In the genomic region with DNA sequence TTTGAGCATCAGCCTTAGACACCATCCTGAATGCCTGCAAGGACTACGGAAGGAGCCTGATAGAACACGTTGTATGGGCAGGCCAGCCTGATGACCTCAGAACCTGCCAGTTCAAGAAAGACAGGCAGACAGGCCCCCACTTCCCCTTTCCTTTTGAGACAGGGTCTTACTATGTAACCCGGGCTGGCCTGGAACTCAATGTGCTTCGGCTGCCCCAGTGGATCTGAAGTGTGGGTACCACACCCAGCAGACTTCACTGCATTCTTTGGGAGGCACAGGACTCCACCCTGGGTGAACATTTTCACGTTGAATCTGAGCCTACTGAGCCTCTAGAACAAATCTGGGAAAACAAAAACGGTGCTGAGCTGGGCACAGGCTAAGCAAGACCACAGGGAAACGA, we compare ENCODE assay signal across 22 mouse cellular contexts. TPM values are rescaled to one million over a fixed set of nuclear protein-coding genes. Genes with fewer than 3 reads are reported as not detected.
A peak's percentile ranks its signal among the peaks of the same experiment; 100 is the strongest.
DNase-seq lines count a peak whose midpoint lies in the region; ATAC-seq and TF ChIP-seq lines count a peak whose summit lies in the region.
"Had no signal": no experiment of that assay in that cellular context is flagged by ENCODE, and none has a peak within 500 bp of the region (broad histone marks: within the 10 kb centered on the region; RNA-seq: fewer than 3 reads in every experiment).

No protein-coding gene starts in this region.

- H3K9me3 ChIP-seq in CH12.LX (replicated peaks; ENCODE audit: low read length) = no peaks in the 10 kb centered on the region
- H3K9me3 ChIP-seq: embryonic facial prominence, embryonic 15.5 days; forebrain, embryonic 15.5 days; heart, embryonic 13.5 days; hindbrain, embryonic 15.5 days had no signal

- H3K36me3 ChIP-seq in kidney, adult 2 months (ENCODE audit: control insufficient read depth, insufficient read depth, low read length) = no peaks in the 10 kb centered on the region
- H3K36me3 ChIP-seq in CH12.LX (replicated peaks in 1 of 2; ENCODE audit: control insufficient read depth in 1 of 2, insufficient read depth in 1 of 2, low read length in 1 of 2) = peaks cover 0 to 36% of the 10 kb centered on the region in 2 experiments

- TF ChIP-seq CTCF in kidney, adult 2 months (conservative IDR thresholded peaks at IDR 0.05; ENCODE audit: insufficient read depth, insufficient read length, low read depth, low read length) = no peak
- TF ChIP-seq CTCF in CH12.LX (conservative IDR thresholded peaks at IDR 0.05 in 1 of 2, IDR thresholded peaks at IDR 0.05 in 1 of 2; ENCODE audit: low read depth in 2 of 2, low read length in 2 of 2) = no peak

- 63% methylated on average over 7 of the region's 7 CpGs for WGBS in kidney, adult 2 months

- H3K4me3 ChIP-seq in kidney, adult 2 months (ENCODE audit: insufficient read depth, low read depth, low read length) = no peak overlapping the region
- H3K4me3 ChIP-seq in CH12.LX (replicated peaks in 1 of 3; ENCODE audit: low read depth in 2 of 3, low read length in 2 of 3, poor library complexity in 1 of 3) = no peak overlapping the region
- H3K4me3 ChIP-seq: embryonic facial prominence, embryonic 15.5 days; forebrain, embryonic 15.5 days; heart, embryonic 13.5 days; hindbrain, embryonic 15.5 days had no signal

- no peak for DNase-seq in kidney, adult 2 months
- DNase-seq in kidney, postnatal 14 days = no peak
- DNase-seq in A20 (ENCODE audit: low read depth, low spot score) (peak; percentile 44), CH12.LX (ENCODE audit: extremely low read depth) (peak; percentile 40)
- DNase-seq in frontal cortex, postnatal 10 days (ENCODE audit: low spot score in 2 of 2) = no peak
- DNase-seq: adrenal gland, adult 2 months; adrenal gland, postnatal 25 days; B cell, adult 2 months; cerebellum, adult 2 months; cerebellum, postnatal 10 days; embryo, embryonic 11 days; heart, postnatal 36 days had no signal

- 0 out of 2 replicates have a peak, but pooled peaks have one; percentile 14 for ATAC-seq in monocyte, adult 5-6 weeks (replicated peaks; ENCODE audit: insufficient number of reproducible peaks, low FRiP score, low TSS enrichment, poor library complexity, severe bottlenecking)
- ATAC-seq in erythroblast, adult 5-6 weeks (replicated peaks; ENCODE audit: low FRiP score, poor library complexity, severe bottlenecking) = no peak
- ATAC-seq: CD4-positive, CD25-positive, alpha-beta regulatory T cell, adult 4 months; forebrain, embryonic 15.5 days; intestine, embryonic 16.5 days had no signal

- dilution Hi-C loops in CH12.LX (cut with MboI; ENCODE audit: extremely low pct_ligation_motif_present, extremely low pct_unique_long_range_greater_than_20kb, low sequenced_read_pairs) = no loop called here

- peak overlapping the region; percentile 64 for H3K4me2 ChIP-seq in CH12.LX (ENCODE audit: insufficient read depth, low read depth, poor library complexity, severe bottlenecking)
- H3K4me2 ChIP-seq: embryonic facial prominence, embryonic 15.5 days; forebrain, embryonic 15.5 days; heart, embryonic 13.5 days; hindbrain, embryonic 15.5 days had no signal

- in situ Hi-C loops in CH12.LX (cut with MboI; ENCODE audit: low pct_ligation_motif_present, low pct_unique_long_range_greater_than_20kb, low sequenced_read_pairs) = no loop called here

- TF ChIP-seq RAD21 in CH12.LX (IDR thresholded peaks at IDR 0.05; ENCODE audit: low read depth, low read length) = no peak

- H3K27ac ChIP-seq in kidney, adult 2 months (ENCODE audit: insufficient read depth, low read depth, low read length) = 0 out of 2 replicates have a peak overlapping the region, but pooled peaks have one; percentile 19
- no peak overlapping the region for H3K27ac ChIP-seq in CH12.LX (ENCODE audit: insufficient read depth, low read depth)
- H3K27ac ChIP-seq: embryonic facial prominence, embryonic 15.5 days; forebrain, embryonic 15.5 days; heart, embryonic 13.5 days; hindbrain, embryonic 15.5 days had no signal

- no peak for TF ChIP-seq POLR2A in kidney, adult 2 months (IDR thresholded peaks at IDR 0.05; ENCODE audit: low read depth, low read length)
- no peak for TF ChIP-seq POLR2A in CH12.LX (IDR thresholded peaks at IDR 0.05; ENCODE audit: low read depth, low read length)

- H3K27me3 ChIP-seq in kidney, adult 2 months (replicated peaks; ENCODE audit: control insufficient read depth, insufficient read depth, low read length) = no peaks in the 10 kb centered on the region
- H3K27me3 ChIP-seq in CH12.LX (replicated peaks) = no peaks in the 10 kb centered on the region
- H3K27me3 ChIP-seq: embryonic facial prominence, embryonic 15.5 days; forebrain, embryonic 15.5 days; heart, embryonic 13.5 days; hindbrain, embryonic 15.5 days had no signal

- no peaks in the 10 kb centered on the region for H3K4me1 ChIP-seq in kidney, adult 2 months (ENCODE audit: control insufficient read depth, insufficient read depth, low read length)
- H3K4me1 ChIP-seq in CH12.LX (ENCODE audit: control insufficient read depth in 1 of 2, insufficient read depth in 2 of 2) = peaks cover 10 to 17% of the 10 kb centered on the region in 2 experiments
- H3K4me1 ChIP-seq: embryonic facial prominence, embryonic 15.5 days; forebrain, embryonic 15.5 days; heart, embryonic 13.5 days; hindbrain, embryonic 15.5 days had no signal

- peak overlapping the region; percentile 19; the same call in 1 of the 2 replicates for H3K9ac ChIP-seq in CH12.LX (ENCODE audit: insufficient read depth, low read depth)
- H3K9ac ChIP-seq: embryonic facial prominence, embryonic 15.5 days; forebrain, embryonic 15.5 days; heart, embryonic 13.5 days; hindbrain, embryonic 15.5 days had no signal

- no peak; the same call in 1 of the 2 replicates for TF ChIP-seq EP300 in CH12.LX (IDR thresholded peaks at IDR 0.05; ENCODE audit: low read length)

- H3K79me2 ChIP-seq in CH12.LX (replicated peaks; ENCODE audit: control insufficient read depth, extremely low read depth, insufficient read depth, poor library complexity, severe bottlenecking) = no peaks in the 10 kb centered on the region

TF ChIP-seq in CH12.LX, 34 proteins besides CTCF, POLR2A, EP300 and RAD21:
- no peak for TF ChIP-seq MXI1 (IDR thresholded peaks at IDR 0.05; ENCODE audit: low read depth, low read length)
- 0 out of 2 replicates have a peak, but pooled peaks have one; percentile 27 for TF ChIP-seq MEF2A (IDR thresholded peaks at IDR 0.05; ENCODE audit: borderline replicate concordance, low read depth, low read length)

RNA-seq across cellular contexts. Expression of a gene that starts 15.7 kb away (rescaled TPM):
- 0.25 and 0.41 TPM in 2 replicates for polyA plus RNA-seq in kidney, adult 2 months (2012; rRNA removed)
- total RNA-seq in CH12.LX (2012; rRNA removed) (not detected in 2 replicates), CH12.LX (2014; rRNA removed) (not detected in 2 replicates)
- not detected in 2 replicates for polyA plus RNA-seq in CH12.LX (2012; ENCODE audit: insufficient read length, low read depth)
- not detected in 3 replicates for total RNA-seq in monocyte, adult 5-6 weeks (2017)
- total RNA-seq in erythroblast, adult 5-6 weeks (2015; ENCODE audit: low replicate concordance) = not detected in 2 replicates
- total RNA-seq in erythroblast, adult 5-6 weeks (2017; ENCODE audit: low replicate concordance) = not detected in 2 replicates
- total RNA-seq: heart, postnatal 36 days; MEL had no signal
- polyA plus RNA-seq: CD4-positive, CD25-positive, alpha-beta regulatory T cell, adult 4 months; heart, embryonic 13.5 days; heart, postnatal 0 days had no signal

RNA-seq across cellular contexts. Expression of a gene that starts 21.4 kb away (rescaled TPM):
- polyA plus RNA-seq in kidney, adult 2 months (2012; rRNA removed) = 8.1 and 8.3 TPM in 2 replicates
- 9.8 and 15.3 TPM in 2 replicates for total RNA-seq in CH12.LX (2012; rRNA removed)
- total RNA-seq in CH12.LX (2014; rRNA removed) = 6.1 and 7.3 TPM in 2 replicates
- 6.8 and 9.3 TPM in 2 replicates for polyA plus RNA-seq in CH12.LX (2012; ENCODE audit: insufficient read length, low read depth)
- total RNA-seq in monocyte, adult 5-6 weeks (2017) = 3.5 to 20.2 TPM (median 6.5 TPM) in 3 replicates
- 7.7 TPM in 1 of 2 replicates, not detected in the other for total RNA-seq in erythroblast, adult 5-6 weeks (2015; ENCODE audit: low replicate concordance)
- 0.17 and 0.84 TPM in 2 replicates for total RNA-seq in erythroblast, adult 5-6 weeks (2017; ENCODE audit: low replicate concordance)

RNA-seq across cellular contexts. Expression of a gene that starts 23.0 kb away (rescaled TPM):
- 249 and 308 TPM in 2 replicates for polyA plus RNA-seq in kidney, adult 2 months (2012; rRNA removed)
- total RNA-seq in CH12.LX (2012; rRNA removed) (137 and 148 TPM in 2 replicates), CH12.LX (2014; rRNA removed) (81.8 and 86.6 TPM in 2 replicates)
- 76.9 and 86.4 TPM in 2 replicates for polyA plus RNA-seq in CH12.LX (2012; ENCODE audit: insufficient read length, low read depth)
- total RNA-seq in monocyte, adult 5-6 weeks (2017) = 46.9 to 64.6 TPM (median 55.3 TPM) in 3 replicates
- total RNA-seq in erythroblast, adult 5-6 weeks (2015; ENCODE audit: low replicate concordance) = 23.6 and 48.4 TPM in 2 replicates
- 18.6 and 20.4 TPM in 2 replicates for total RNA-seq in erythroblast, adult 5-6 weeks (2017; ENCODE audit: low replicate concordance)

RNA-seq across cellular contexts. Expression of a gene that starts 37.8 kb away (rescaled TPM):
- polyA plus RNA-seq in kidney, adult 2 months (2012; rRNA removed) = 8.5 and 9.6 TPM in 2 replicates
- total RNA-seq in CH12.LX (2012; rRNA removed) (27.3 and 30.6 TPM in 2 replicates), CH12.LX (2014; rRNA removed) (15.1 and 15.7 TPM in 2 replicates)
- polyA plus RNA-seq in CH12.LX (2012; ENCODE audit: insufficient read length, low read depth) = 25.3 and 27.1 TPM in 2 replicates
- total RNA-seq in monocyte, adult 5-6 weeks (2017) = 18.6 to 27.1 TPM (median 19.1 TPM) in 3 replicates
- 1.3 and 4.2 TPM in 2 replicates for total RNA-seq in erythroblast, adult 5-6 weeks (2015; ENCODE audit: low replicate concordance)
- total RNA-seq in erythroblast, adult 5-6 weeks (2017; ENCODE audit: low replicate concordance) = 2.1 and 7.4 TPM in 2 replicates

RNA-seq across cellular contexts. Expression of a gene that starts 42.6 kb away (rescaled TPM):
- polyA plus RNA-seq in kidney, adult 2 months (2012; rRNA removed) = 16.0 and 21.4 TPM in 2 replicates
- 67.2 and 81.8 TPM in 2 replicates for total RNA-seq in CH12.LX (2012; rRNA removed)
- total RNA-seq in CH12.LX (2014; rRNA removed) = 65.2 and 69.0 TPM in 2 replicates
- polyA plus RNA-seq in CH12.LX (2012; ENCODE audit: insufficient read length, low read depth) = 93.2 and 99.8 TPM in 2 replicates
- 48.7 to 74.0 TPM (median 57.5 TPM) in 3 replicates for total RNA-seq in monocyte, adult 5-6 weeks (2017)
- 8.5 and 11.3 TPM in 2 replicates for total RNA-seq in erythroblast, adult 5-6 weeks (2015; ENCODE audit: low replicate concordance)
- 7.4 and 11.0 TPM in 2 replicates for total RNA-seq in erythroblast, adult 5-6 weeks (2017; ENCODE audit: low replicate concordance)

Comparison
In these comparisons a context has a peak if more than half of its experiments do, and no peak if none do; other contexts are left out.
1. DNase-seq: peak in A20 (single experiment) and CH12.LX (single experiment); none in kidney, adult 2 months (single experiment), kidney, postnatal 14 days (single experiment) and frontal cortex, postnatal 10 days (0 of 2).